Comparison of ENCODE assay signal across 8 mouse cellular contexts in the genomic region with DNA sequence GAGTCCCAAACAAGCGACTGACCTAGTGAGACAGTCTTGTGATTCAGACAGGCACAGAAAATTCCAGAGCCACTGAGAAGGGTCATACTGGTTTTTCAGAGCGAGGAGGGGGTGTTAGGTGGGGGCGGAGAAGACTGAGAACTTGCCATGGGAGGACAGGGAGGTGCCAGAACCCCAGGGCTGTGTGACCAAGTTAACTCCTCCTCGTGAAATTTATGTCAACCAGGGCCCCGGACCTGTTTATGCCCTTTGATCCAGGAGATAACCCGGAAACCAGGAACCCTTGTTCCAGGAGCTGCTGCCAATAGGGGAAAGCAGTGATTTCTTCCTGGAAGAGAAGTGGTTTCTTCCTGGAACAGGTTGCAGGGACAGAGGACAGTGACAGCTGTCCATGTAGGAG.
DNase-seq lines count a peak whose midpoint lies in the region; ATAC-seq lines count a peak whose summit lies in the region.

No protein-coding gene starts in this region.

- H3K27ac ChIP-seq in hindbrain, embryonic 13.5 days = peak overlapping the region; percentile 87
- no peak overlapping the region for H3K27ac ChIP-seq in liver, embryonic 12.5 days
- no peak overlapping the region for H3K27ac ChIP-seq in stomach, embryonic 15.5 days

- peaks cover 20% of the 10 kb centered on the region for H3K4me1 ChIP-seq in hindbrain, embryonic 13.5 days (replicated peaks)
- 0 out of 2 replicates have a peak, but pooled peaks cover 5% of the 10 kb centered on the region for H3K4me1 ChIP-seq in liver, embryonic 12.5 days
- H3K4me1 ChIP-seq in stomach, embryonic 15.5 days = 0 out of 2 replicates have a peak, but pooled peaks cover 8% of the 10 kb centered on the region

- peak; percentile 19 for DNase-seq in right cerebral cortex, adult 18-20 months
- DNase-seq in right cerebral cortex, postnatal 4 days = no peak
- DNase-seq in c-Kit-positive CD71-positive TER-119-positive erythroid progenitor cells, embryonic 14.5 days (ENCODE audit: low spot score) = no peak
- no peak for DNase-seq in embryo, embryonic 9.5 days (ENCODE audit: extremely low spot score)
- no peak for DNase-seq in thymus, postnatal 0 days (ENCODE audit: low spot score)

- 0 out of 2 replicates have a peak, but pooled peaks cover 3% of the 10 kb centered on the region for H3K27me3 ChIP-seq in hindbrain, embryonic 13.5 days
- H3K27me3 ChIP-seq in liver, embryonic 12.5 days (replicated peaks) = peaks cover 39% of the 10 kb centered on the region
- no peaks in the 10 kb centered on the region for H3K27me3 ChIP-seq in stomach, embryonic 15.5 days (replicated peaks)

- no peak; the same call in 1 of the 2 replicates for ATAC-seq in hindbrain, embryonic 13.5 days (ENCODE audit: low FRiP score)
- ATAC-seq in liver, embryonic 12.5 days = no peak
- no peak for ATAC-seq in stomach, embryonic 15.5 days (ENCODE audit: insufficient read depth, low FRiP score, low read depth)

- peak overlapping the region; percentile 80 for H3K4me2 ChIP-seq in hindbrain, embryonic 13.5 days
- H3K4me2 ChIP-seq in liver, embryonic 12.5 days = peak overlapping the region; percentile 58
- peak overlapping the region; percentile 87 for H3K4me2 ChIP-seq in stomach, embryonic 15.5 days

- no peaks in the 10 kb centered on the region for H3K9me3 ChIP-seq in hindbrain, embryonic 13.5 days
- no peaks in the 10 kb centered on the region for H3K9me3 ChIP-seq in liver, embryonic 12.5 days (replicated peaks)
- no peaks in the 10 kb centered on the region for H3K9me3 ChIP-seq in stomach, embryonic 15.5 days

- H3K4me3 ChIP-seq in hindbrain, embryonic 13.5 days = peak overlapping the region; percentile 45
- H3K4me3 ChIP-seq in liver, embryonic 12.5 days = no peak overlapping the region
- H3K4me3 ChIP-seq in stomach, embryonic 15.5 days (replicated peaks) = peak overlapping the region; percentile 48

- H3K9ac ChIP-seq in hindbrain, embryonic 13.5 days = peak overlapping the region; percentile 72
- no peak overlapping the region for H3K9ac ChIP-seq in liver, embryonic 12.5 days
- no peak overlapping the region for H3K9ac ChIP-seq in stomach, embryonic 15.5 days

- no peaks in the 10 kb centered on the region for H3K36me3 ChIP-seq in hindbrain, embryonic 13.5 days
- no peaks in the 10 kb centered on the region for H3K36me3 ChIP-seq in liver, embryonic 12.5 days
- H3K36me3 ChIP-seq in stomach, embryonic 15.5 days = no peaks in the 10 kb centered on the region

- 53% methylated on average over 6 of the region's 6 CpGs for WGBS in hindbrain, embryonic 13.5 days
- 23% methylated on average over 6 of the region's 6 CpGs for WGBS in liver, embryonic 12.5 days (ENCODE audit: insufficient replicate concordance)
- WGBS in stomach, embryonic 15.5 days = 30% methylated on average over 6 of the region's 6 CpGs
